Mouse (Mus musculus) heart, postnatal 25 days (tissue): ENCODE measurements around the gene Slc37a1. TPM values are rescaled to one million over a fixed set of nuclear protein-coding genes. Genes with fewer than 3 reads are reported as not detected.

Experiments
- DNase-seq: peaks from one replicate; pipeline ENCODE4 v3.0.0; 2022; ENCODE audit warnings: low spot score
- intact Hi-C: fragments of 180-260 bp; cut with DNase I; formaldehyde crosslinking; loops from one replicate; pipeline ENCODE4 v1.15.1; 2025
- total RNA-seq, 2 experiments: library from RNA; stranded (reverse); gene quantifications; 2 replicates each; pipeline ENCODE4 v1.2.3; 2021

The Slc37a1 gene
- total RNA-seq, 2 experiments from 2014 or later: 10.4 to 13.3 TPM

GRCm38 (mm10) chr17:31285867-31286266 lies 725 bp upstream of the Slc37a1 start:
- no peak for DNase-seq
- intact Hi-C loops: no loop called here

- no peak for DNase-seq
- intact Hi-C loops: no loop called here
Observed at GRCm38 (mm10) chr17:31287216-31287615, 624 bp downstream of the Slc37a1 start.

GRCm38 (mm10) chr17:31288999-31289726 lies 2.6 kb downstream of the Slc37a1 start:
- DNase-seq: no peak
- intact Hi-C loops: no loop called here

GRCm38 (mm10) chr17:31290311-31290710 lies 3.7 kb downstream of the Slc37a1 start:
- intact Hi-C loops: no loop called here
- DNase-seq: no peak

GRCm38 (mm10) chr17:31290859-31291258 lies 4.3 kb downstream of the Slc37a1 start:
- no peak for DNase-seq
- intact Hi-C loops: no loop called here

- intact Hi-C loops: no loop called here
- no peak for DNase-seq
Observed at GRCm38 (mm10) chr17:31294363-31295214, 8.0 kb downstream of the Slc37a1 start.

GRCm38 (mm10) chr17:31295215-31295891 lies 8.8 kb downstream of the Slc37a1 start:
- intact Hi-C loops: no loop called here
- DNase-seq: no peak

GRCm38 (mm10) chr17:31295892-31296781 lies 9.5 kb downstream of the Slc37a1 start:
- intact Hi-C loops: no loop called here
- peak; percentile 66 for DNase-seq

GRCm38 (mm10) chr17:31297521-31297939 lies 10.9 kb downstream of the Slc37a1 start:
- peak; percentile 51 for DNase-seq
- intact Hi-C loops: no loop called here

GRCm38 (mm10) chr17:31298419-31299209 lies 12.0 kb downstream of the Slc37a1 start:
- DNase-seq: no peak
- intact Hi-C loops: no loop called here

- DNase-seq: no peak
Observed at GRCm38 (mm10) chr17:31299981-31300380, 13.4 kb downstream of the Slc37a1 start.

GRCm38 (mm10) chr17:31300736-31301135 lies 14.1 kb downstream of the Slc37a1 start:
- DNase-seq: no peak
- intact Hi-C loops: no loop called here

More at GRCm38 (mm10) chr17:31299981-31300380, 13.4 kb downstream of the Slc37a1 start:
- intact Hi-C loops: no loop called here

- intact Hi-C loops: no loop called here
- DNase-seq: no peak
Observed at GRCm38 (mm10) chr17:31303401-31303800, 16.8 kb downstream of the Slc37a1 start.

GRCm38 (mm10) chr17:31304895-31305775 lies 18.5 kb downstream of the Slc37a1 start:
- peak; percentile 47 for DNase-seq
- intact Hi-C loops: no loop called here

GRCm38 (mm10) chr17:31305776-31306120 lies 19.2 kb downstream of the Slc37a1 start:
- intact Hi-C loops: no loop called here

GRCm38 (mm10) chr17:31307756-31308155 lies 21.2 kb downstream of the Slc37a1 start:
- intact Hi-C loops: no loop called here
- no peak for DNase-seq

More at GRCm38 (mm10) chr17:31305776-31306120, 19.2 kb downstream of the Slc37a1 start:
- DNase-seq: no peak

GRCm38 (mm10) chr17:31308291-31308816 lies 21.8 kb downstream of the Slc37a1 start:
- intact Hi-C loops: no loop called here
- DNase-seq: no peak
